Mouse (Mus musculus) CH12.LX (cell line): Measurements from ENCODE around the gene Sar1a. TPM values are rescaled to one million over a fixed set of nuclear protein-coding genes. Genes with fewer than 3 reads are reported as not detected.
A peak's percentile ranks its signal among the peaks of the same experiment; 100 is the strongest.

Experiments used
- DNase-seq: peaks from one replicate; pipeline ENCODE4 v3.0.0-alpha.2; 2013; ENCODE audit errors: extremely low read depth
- H3K27ac ChIP-seq: 2 replicates; pipeline ENCODE4 v1.5.1; 2012; ENCODE audit warnings: low read depth, mild to moderate bottlenecking, control low read depth, moderate library complexity; ENCODE audit not compliant: insufficient read depth
- H3K27me3 ChIP-seq: replicated peaks from 2 replicates; pipeline ENCODE3; 2012; ENCODE audit warnings: inconsistent platforms
- H3K36me3 ChIP-seq, 2 experiments: replicated peaks in 1 of 2; 2 replicates each; pipeline versions ENCODE3 to v1.6.1; 2012; ENCODE audit warnings: inconsistent platforms in 1 of 2, low read length in 1 of 2, mild to moderate bottlenecking in 1 of 2, mixed read lengths in 1 of 2, moderate library complexity in 1 of 2; ENCODE audit not compliant: control insufficient read depth in 1 of 2, insufficient read depth in 1 of 2
- H3K4me1 ChIP-seq, 2 experiments: 2 replicates each; pipeline ENCODE4 v1.6.1; 2012; ENCODE audit warnings: inconsistent platforms in 1 of 2, moderate library complexity in 1 of 2; ENCODE audit not compliant: insufficient read depth in 2 of 2, control insufficient read depth in 1 of 2
- H3K4me2 ChIP-seq: 2 replicates; pipeline ENCODE4 v1.6.1; 2012; ENCODE audit warnings: low read depth, mild to moderate bottlenecking, control low read depth; ENCODE audit not compliant: poor library complexity, insufficient read depth, severe bottlenecking
- H3K4me3 ChIP-seq, 3 experiments: fragments of 150-350 bp in 1 of 3; sonication (generic) in 1 of 3; replicated peaks in 1 of 3; 2 replicates each; pipeline versions ENCODE3 to v1.5.1; 2011 to 2012; ENCODE audit warnings: low read depth in 2 of 3, low read length in 2 of 3, mild to moderate bottlenecking in 2 of 3, moderate library complexity in 2 of 3, control low read depth in 1 of 3, improper control_type of control experiment in 1 of 3, inconsistent platforms in 1 of 3, mixed read lengths in 1 of 3; ENCODE audit not compliant: poor library complexity in 1 of 3
- H3K79me2 ChIP-seq: replicated peaks from 2 replicates; pipeline ENCODE4 v1.6.1; 2012; ENCODE audit warnings: mild to moderate bottlenecking, moderate library complexity; ENCODE audit not compliant: control insufficient read depth, poor library complexity, insufficient read depth, severe bottlenecking; ENCODE audit errors: extremely low read depth
- H3K9ac ChIP-seq: 2 replicates; pipeline ENCODE4 v1.6.1; 2012; ENCODE audit warnings: low read depth, mild to moderate bottlenecking, control low read depth, moderate library complexity; ENCODE audit not compliant: insufficient read depth
- H3K9me3 ChIP-seq: replicated peaks from 2 replicates; pipeline ENCODE3; 2012; ENCODE audit warnings: low read length, inconsistent platforms, mixed read lengths
- BHLHE40 ChIP-seq: IDR thresholded peaks from 2 replicates; pipeline ENCODE4 v1.6.1; 2011; ENCODE audit warnings: mild to moderate bottlenecking, low read depth, low read length, improper control_type of control experiment
- CHD1 ChIP-seq: IDR thresholded peaks from 2 replicates; pipeline ENCODE4 v1.6.1; 2012; ENCODE audit warnings: low read depth, low read length, improper control_type of control experiment, inconsistent platforms
- CHD2 ChIP-seq: IDR thresholded peaks from 2 replicates; pipeline ENCODE4 v1.6.1; 2011; ENCODE audit warnings: low read length, improper control_type of control experiment
- CTCF ChIP-seq, 2 experiments: IDR thresholded peaks in 1 of 2; conservative IDR thresholded peaks in 1 of 2; 2 replicates each; pipeline ENCODE4 v1.5.1; 2011 to 2012; ENCODE audit warnings: low read depth in 2 of 2, low read length in 2 of 2, improper control_type of control experiment in 1 of 2, inconsistent platforms in 1 of 2, mild to moderate bottlenecking in 1 of 2, moderate library complexity in 1 of 2
- E2F4 ChIP-seq: IDR thresholded peaks from 2 replicates; pipeline ENCODE4 v1.6.1; 2011; ENCODE audit warnings: low read depth, low read length, improper control_type of control experiment; ENCODE audit not compliant: insufficient replicate concordance
- ELF1 ChIP-seq: IDR thresholded peaks from 2 replicates; pipeline ENCODE4 v1.6.1; 2014; ENCODE audit warnings: low read depth, mild to moderate bottlenecking, inconsistent platforms, low read length, improper control_type of control experiment
- EP300 ChIP-seq: IDR thresholded peaks from 2 replicates; pipeline ENCODE4 v1.6.1; 2011; ENCODE audit warnings: low read length, improper control_type of control experiment
- ETS1 ChIP-seq: conservative IDR thresholded peaks from 2 replicates; pipeline ENCODE4 v1.6.1; 2012; ENCODE audit warnings: low read depth, mild to moderate bottlenecking, inconsistent platforms, low read length, improper control_type of control experiment, moderate library complexity
- GABPA ChIP-seq: IDR thresholded peaks from 2 replicates; pipeline ENCODE4 v1.6.1; 2012; ENCODE audit warnings: low read depth, low read length, improper control_type of control experiment, inconsistent platforms; ENCODE audit not compliant: insufficient replicate concordance
- KAT2A ChIP-seq: IDR thresholded peaks from 2 replicates; pipeline ENCODE4 v1.6.1; 2012; ENCODE audit warnings: low read length, improper control_type of control experiment, inconsistent platforms; ENCODE audit not compliant: insufficient replicate concordance
- MAFK ChIP-seq: IDR thresholded peaks from 2 replicates; pipeline ENCODE4 v1.6.1; 2011; ENCODE audit warnings: low read length, improper control_type of control experiment; ENCODE audit not compliant: insufficient replicate concordance
- MEF2A ChIP-seq: IDR thresholded peaks from 2 replicates; pipeline ENCODE4 v1.6.1; 2014; ENCODE audit warnings: low read depth, mild to moderate bottlenecking, inconsistent platforms, low read length, improper control_type of control experiment, borderline replicate concordance
- MXI1 ChIP-seq: IDR thresholded peaks from 2 replicates; pipeline ENCODE4 v1.6.1; 2011; ENCODE audit warnings: mild to moderate bottlenecking, low read depth, low read length, improper control_type of control experiment
- NRF1 ChIP-seq: IDR thresholded peaks from 2 replicates; pipeline ENCODE4 v1.6.1; 2014; ENCODE audit warnings: low read depth, mild to moderate bottlenecking, inconsistent platforms, low read length, improper control_type of control experiment, moderate library complexity
- PAX5 ChIP-seq: IDR thresholded peaks from 2 replicates; pipeline ENCODE4 v1.6.1; 2012; ENCODE audit warnings: low read length, inconsistent platforms, mixed read lengths
- POLR2A ChIP-seq: IDR thresholded peaks from 2 replicates; pipeline ENCODE4 v1.6.1; 2011; ENCODE audit warnings: low read depth, mild to moderate bottlenecking, improper control_type of control experiment, low read length
- POLR2AphosphoS2 ChIP-seq: IDR thresholded peaks from 2 replicates; pipeline ENCODE4 v1.6.1; 2011; ENCODE audit warnings: low read depth, low read length, improper control_type of control experiment
- RAD21 ChIP-seq: IDR thresholded peaks from 2 replicates; pipeline ENCODE4 v1.6.1; 2011; ENCODE audit warnings: low read depth, mild to moderate bottlenecking, low read length, improper control_type of control experiment, moderate library complexity
- RCOR1 ChIP-seq: conservative IDR thresholded peaks from 2 replicates; pipeline ENCODE4 v1.6.1; 2012; ENCODE audit warnings: low read depth, mild to moderate bottlenecking, inconsistent platforms, low read length, improper control_type of control experiment
- SIN3A ChIP-seq: IDR thresholded peaks from 2 replicates; pipeline ENCODE4 v1.6.1; 2012; ENCODE audit warnings: low read length, improper control_type of control experiment, inconsistent platforms
- TCF12 ChIP-seq: IDR thresholded peaks from 2 replicates; pipeline ENCODE4 v1.6.1; 2014; ENCODE audit warnings: low read depth, mild to moderate bottlenecking, inconsistent platforms, low read length, improper control_type of control experiment
- ZC3H11A ChIP-seq: IDR thresholded peaks from 2 replicates; pipeline ENCODE4 v1.6.1; 2012; ENCODE audit warnings: low read depth, mild to moderate bottlenecking, inconsistent platforms, low read length, improper control_type of control experiment
- ZKSCAN1 ChIP-seq: IDR thresholded peaks from 2 replicates; pipeline ENCODE4 v1.6.1; 2012; ENCODE audit warnings: low read depth, inconsistent platforms, low read length, improper control_type of control experiment, borderline replicate concordance
- ZMIZ1 ChIP-seq: IDR thresholded peaks from 2 replicates; pipeline ENCODE4 v1.6.1; 2012; ENCODE audit warnings: low read depth, mild to moderate bottlenecking, inconsistent platforms, low read length, improper control_type of control experiment
- ZNF384 ChIP-seq: IDR thresholded peaks from 2 replicates; pipeline ENCODE4 v1.6.1; 2012; ENCODE audit warnings: low read depth, low read length, improper control_type of control experiment, inconsistent platforms
- dilution Hi-C: fragments of 300-500 bp; cut with MboI; formaldehyde crosslinking; loops from 2 replicates; pipeline ENCODE4 v1.14.3; 2020; ENCODE audit warnings: low sequenced_read_pairs; ENCODE audit not compliant: extremely low pct_unique_long_range_greater_than_20kb, extremely low pct_ligation_motif_present
- in situ Hi-C: fragments of 300-500 bp; cut with MboI; formaldehyde crosslinking; loops from 3 replicates; pipeline ENCODE4 v1.14.3; 2019; ENCODE audit warnings: low sequenced_read_pairs, low pct_ligation_motif_present, low pct_unique_long_range_greater_than_20kb, mixed read lengths
- polyA plus RNA-seq: library from polyadenylated mRNA; unstranded; fragments of >175 nt; gene quantifications from 2 replicates; pipeline ENCODE4 v1.2.1, GENCODE M21; 2012; ENCODE audit warnings: low read depth; ENCODE audit not compliant: insufficient read length
- total RNA-seq, 2 experiments: library from RNA; depleted of rRNA; stranded (reverse); fragments of 300-350 nt in 1 of 2; fragments of >200 nt in 1 of 2; gene quantifications; 2 replicates each; pipeline ENCODE4 v1.2.3; 2012 to 2014

Sar1a gene
- total and polyA plus RNA-seq, 3 experiments: 97.1 to 184 (median 166) TPM

- no peak for TF ChIP-seq RAD21
- TF ChIP-seq MAFK: no peak
- TF ChIP-seq CTCF (conservative IDR thresholded peaks at IDR 0.05 in 1 of 2, IDR thresholded peaks at IDR 0.05 in 1 of 2; ENCODE audit: low read depth in 2 of 2, low read length in 2 of 2): no peak
- no peak for TF ChIP-seq CHD1
- no peak for TF ChIP-seq ZNF384
- TF ChIP-seq TCF12: no peak
- no peak for TF ChIP-seq ELF1
- no peak for TF ChIP-seq NRF1
- TF ChIP-seq RCOR1: no peak
- no peak for TF ChIP-seq E2F4
- no peak for TF ChIP-seq ZC3H11A
- no peak for TF ChIP-seq ZMIZ1
- no peak for TF ChIP-seq POLR2AphosphoS2
- no peak for TF ChIP-seq MXI1
- TF ChIP-seq KAT2A: no peak
- no peak for TF ChIP-seq GABPA
- TF ChIP-seq PAX5: no peak
- TF ChIP-seq POLR2A: no peak
- TF ChIP-seq ETS1: no peak
- TF ChIP-seq BHLHE40: no peak
- no peak for DNase-seq
- peaks cover 5 to 24% of the 10 kb centered on the region in 2 experiments for H3K36me3 ChIP-seq
- dilution Hi-C loops (no loop called here), in situ Hi-C loops (no loop called here)
- no peak overlapping the region for H3K27ac ChIP-seq
- H3K9ac ChIP-seq: peak overlapping the region; percentile 32
- H3K79me2 ChIP-seq: no peaks in the 10 kb centered on the region
- H3K4me3 ChIP-seq: peak overlapping the region in 1 of 3 experiments; percentile 15
- H3K27me3 ChIP-seq: no peaks in the 10 kb centered on the region
- H3K9me3 ChIP-seq: no peaks in the 10 kb centered on the region
- H3K4me1 ChIP-seq: peaks cover 0 to 5% of the 10 kb centered on the region in 2 experiments; a peak in 2 of 4 replicates
- H3K4me2 ChIP-seq: peak overlapping the region; percentile 39
These were observed 42.1 kb downstream of the Sar1a start for GRCm38 (mm10) chr10:61722215-61722614.

- no peaks in the 10 kb centered on the region for H3K9me3 ChIP-seq
- no peak for DNase-seq
- peaks cover 10 to 33% of the 10 kb centered on the region in 2 experiments for H3K36me3 ChIP-seq
- in situ Hi-C loops (no loop called here), dilution Hi-C loops (no loop called here)
- no peaks in the 10 kb centered on the region for H3K79me2 ChIP-seq
- no peak overlapping the region for H3K4me2 ChIP-seq
- no peak overlapping the region for H3K27ac ChIP-seq
- no peaks in the 10 kb centered on the region for H3K27me3 ChIP-seq
- H3K4me1 ChIP-seq: peaks cover 0 to 6% of the 10 kb centered on the region in 2 experiments; a peak in 2 of 4 replicates
- H3K4me3 ChIP-seq: no peak overlapping the region
- TF ChIP-seq MAFK: no peak
- TF ChIP-seq EP300: no peak
- TF ChIP-seq ELF1: no peak
- TF ChIP-seq TCF12: no peak
- TF ChIP-seq POLR2A: no peak
- no peak for TF ChIP-seq CHD2
- TF ChIP-seq CHD1: no peak
- TF ChIP-seq SIN3A: no peak
- TF ChIP-seq E2F4: no peak
- TF ChIP-seq MEF2A: no peak
- TF ChIP-seq CTCF (conservative IDR thresholded peaks at IDR 0.05 in 1 of 2, IDR thresholded peaks at IDR 0.05 in 1 of 2; ENCODE audit: low read depth in 2 of 2, low read length in 2 of 2): no peak
- no peak for TF ChIP-seq ZMIZ1
- TF ChIP-seq ZKSCAN1: no peak
- TF ChIP-seq PAX5: no peak
- no peak overlapping the region for H3K9ac ChIP-seq
These were observed 43.2 kb downstream of the Sar1a start for GRCm38 (mm10) chr10:61723271-61723670.
